8 mouse cellular contexts compared by ENCODE assay signal in genomic region chr2:167505127-167505526, GRCm38 (mm10). TPM values are rescaled to one million over a fixed set of nuclear protein-coding genes. Genes with fewer than 3 reads are reported as not detected.
A peak's percentile ranks its signal among the peaks of the same experiment; 100 is the strongest.
DNase-seq lines count a peak whose midpoint lies in the region; ATAC-seq and TF ChIP-seq lines count a peak whose summit lies in the region.

No protein-coding gene starts in this region.

- H3K4me2 ChIP-seq in hindbrain, embryonic 14.5 days (replicated peaks), result peak overlapping the region; percentile 71
- peak overlapping the region; percentile 92; the same call in 1 of the 2 replicates for H3K4me2 ChIP-seq in stomach, embryonic 15.5 days
- no peak overlapping the region; the same call in 1 of the 2 replicates for H3K4me2 ChIP-seq in kidney, embryonic 16.5 days (replicated peaks; ENCODE audit: low read depth, low read length)

- TF ChIP-seq POLR2A in heart, adult 2 months (IDR thresholded peaks at IDR 0.05; ENCODE audit: insufficient read depth, low read depth, low read length), result no peak

- DNase-seq in heart, adult 2 months, result no peak
- no peak for DNase-seq in heart, adult 18-20 months
- DNase-seq in T-cell, adult 2 months (ENCODE audit: low spot score), result peak; percentile 77
- DNase-seq in hindbrain, embryonic 14.5 days (ENCODE audit: low spot score), result no peak
- peak; percentile 68 for DNase-seq in lung, postnatal 10 days
- DNase-seq in left cerebral cortex, adult 9 months (ENCODE audit: low spot score in 2 of 2), result no peak

- H3K4me3 ChIP-seq in heart, adult 2 months, result peak overlapping the region; percentile 26
- 0 out of 2 replicates have a peak overlapping the region, but pooled peaks have one; percentile 99 for H3K4me3 ChIP-seq in hindbrain, embryonic 14.5 days (replicated peaks; ENCODE audit: low read length)
- H3K4me3 ChIP-seq in stomach, embryonic 15.5 days (replicated peaks), result peak overlapping the region; percentile 98
- H3K4me3 ChIP-seq in kidney, embryonic 16.5 days (ENCODE audit: low read length), result no peak overlapping the region

- no peak for ATAC-seq in hindbrain, embryonic 14.5 days (ENCODE audit: low FRiP score)
- no peak for ATAC-seq in stomach, embryonic 15.5 days (ENCODE audit: insufficient read depth, low FRiP score, low read depth)
- ATAC-seq in kidney, embryonic 16.5 days (ENCODE audit: low FRiP score, low TSS enrichment), result no peak

- TF ChIP-seq CTCF in heart, adult 2 months (IDR thresholded peaks at IDR 0.05), result no peak

- peak overlapping the region; percentile 86 for H3K27ac ChIP-seq in heart, adult 2 months
- H3K27ac ChIP-seq in hindbrain, embryonic 14.5 days, result no peak overlapping the region
- 0 out of 2 replicates have a peak overlapping the region, but pooled peaks have one; percentile 16 for H3K27ac ChIP-seq in stomach, embryonic 15.5 days
- H3K27ac ChIP-seq in kidney, embryonic 16.5 days (ENCODE audit: low read length), result no peak overlapping the region

- no peak for TF ChIP-seq EP300 in heart, adult 2 months (IDR thresholded peaks at IDR 0.05; ENCODE audit: insufficient read depth, low read depth, low read length)

- H3K36me3 ChIP-seq in heart, adult 2 months (ENCODE audit: control insufficient read depth, insufficient read depth, low read length), result peaks cover 11% of the 10 kb centered on the region
- H3K36me3 ChIP-seq in hindbrain, embryonic 14.5 days (replicated peaks; ENCODE audit: control insufficient read depth, insufficient read depth), result peaks cover 32% of the 10 kb centered on the region
- peaks cover 24% of the 10 kb centered on the region for H3K36me3 ChIP-seq in stomach, embryonic 15.5 days
- peaks cover 29% of the 10 kb centered on the region for H3K36me3 ChIP-seq in kidney, embryonic 16.5 days (ENCODE audit: insufficient read depth, low read length)

- intact Hi-C loops in heart, adult 2 months (cut with DNase I), result no loop called here

- H3K27me3 ChIP-seq in heart, adult 2 months (ENCODE audit: control insufficient read depth, insufficient read depth, low read length), result no peaks in the 10 kb centered on the region
- no peaks in the 10 kb centered on the region for H3K27me3 ChIP-seq in hindbrain, embryonic 14.5 days (ENCODE audit: control insufficient read depth, insufficient read depth, low read length)
- no peaks in the 10 kb centered on the region for H3K27me3 ChIP-seq in stomach, embryonic 15.5 days (replicated peaks)
- H3K27me3 ChIP-seq in kidney, embryonic 16.5 days (ENCODE audit: insufficient read depth, low read length), result no peaks in the 10 kb centered on the region

- peaks cover 4% of the 10 kb centered on the region; the same call in 1 of the 2 replicates for H3K79me2 ChIP-seq in heart, adult 2 months (replicated peaks; ENCODE audit: control insufficient read depth, insufficient read depth, low read length)

- 40% methylated on average over 3 of the region's 3 CpGs for WGBS in heart, adult 2 months
- WGBS in hindbrain, embryonic 14.5 days, result 84% methylated on average over 3 of the region's 3 CpGs
- WGBS in stomach, embryonic 15.5 days, result 63% methylated on average over 3 of the region's 3 CpGs
- 73% methylated on average over 3 of the region's 3 CpGs for WGBS in kidney, embryonic 16.5 days

- H3K9me3 ChIP-seq in hindbrain, embryonic 14.5 days (ENCODE audit: control insufficient read depth, low read length), result no peaks in the 10 kb centered on the region
- no peaks in the 10 kb centered on the region for H3K9me3 ChIP-seq in stomach, embryonic 15.5 days
- H3K9me3 ChIP-seq in kidney, embryonic 16.5 days (ENCODE audit: low read length), result no peaks in the 10 kb centered on the region

- peak overlapping the region; percentile 26; the same call in 1 of the 2 replicates for H3K9ac ChIP-seq in heart, adult 2 months (ENCODE audit: low read depth, low read length)
- peak overlapping the region; percentile 30; the same call in 1 of the 2 replicates for H3K9ac ChIP-seq in hindbrain, embryonic 14.5 days
- H3K9ac ChIP-seq in stomach, embryonic 15.5 days, result no peak overlapping the region
- no peak overlapping the region for H3K9ac ChIP-seq in kidney, embryonic 16.5 days (replicated peaks; ENCODE audit: low read length)

- H3K4me1 ChIP-seq in heart, adult 2 months (ENCODE audit: control insufficient read depth, insufficient read depth, low read length), result peaks cover 10% of the 10 kb centered on the region
- peaks cover 25% of the 10 kb centered on the region for H3K4me1 ChIP-seq in hindbrain, embryonic 14.5 days (replicated peaks; ENCODE audit: control insufficient read depth, insufficient read depth, low read length)
- H3K4me1 ChIP-seq in stomach, embryonic 15.5 days, result peaks cover 20% of the 10 kb centered on the region
- peaks cover 27% of the 10 kb centered on the region for H3K4me1 ChIP-seq in kidney, embryonic 16.5 days (ENCODE audit: insufficient read depth, low read length)

RNA-seq across cellular contexts. Expression of gene Spata2, which starts 12.4 kb away (rescaled TPM):
- 10 to 100 TPM; 15.4 to 15.6 TPM for total RNA-seq in heart, adult 2 months (2021)
- polyA plus RNA-seq in heart, adult 2 months (2012; rRNA removed), result 15.5 and 19.7 TPM in 2 replicates
- 10 to 100 TPM; 13.1 to 16.4 TPM for total RNA-seq in heart, adult 18-20 months (2021)
- polyA plus RNA-seq in hindbrain, embryonic 14.5 days (2014; fragmentation: Nextera tagmentation; extraction: Ambion mirVana), result 27.3 and 29.6 TPM in 2 replicates
- 11.2 and 13.2 TPM in 2 replicates for polyA plus RNA-seq in stomach, embryonic 15.5 days (2015; fragmentation: Nextera tagmentation; extraction: Ambion mirVana)
- 18.3 and 21.2 TPM in 2 replicates for polyA plus RNA-seq in kidney, embryonic 16.5 days (2015; fragmentation: Nextera tagmentation; extraction: Ambion mirVana)

RNA-seq across cellular contexts. Expression of gene Rnf114, which starts 12.7 kb away (rescaled TPM):
- total RNA-seq in heart, adult 2 months (2021), result 10 to 100 TPM; 60.4 to 76.7 TPM
- polyA plus RNA-seq in heart, adult 2 months (2012; rRNA removed), result 96.3 and 128 TPM in 2 replicates
- 10 to 100 TPM; 72.0 to 72.3 TPM for total RNA-seq in heart, adult 18-20 months (2021)
- polyA plus RNA-seq in hindbrain, embryonic 14.5 days (2014; fragmentation: Nextera tagmentation; extraction: Ambion mirVana), result 110 and 115 TPM in 2 replicates
- polyA plus RNA-seq in stomach, embryonic 15.5 days (2015; fragmentation: Nextera tagmentation; extraction: Ambion mirVana), result 66.5 and 71.9 TPM in 2 replicates
- 104 and 108 TPM in 2 replicates for polyA plus RNA-seq in kidney, embryonic 16.5 days (2015; fragmentation: Nextera tagmentation; extraction: Ambion mirVana)

RNA-seq across cellular contexts. Expression of gene Snai1, which starts 32.9 kb away (rescaled TPM):
- 1 to 10 TPM; 1.6 to 2.0 TPM for total RNA-seq in heart, adult 2 months (2021)
- 6.5 and 10.5 TPM in 2 replicates for polyA plus RNA-seq in heart, adult 2 months (2012; rRNA removed)
- 1 to 10 TPM; 1.2 to 2.1 TPM for total RNA-seq in heart, adult 18-20 months (2021)
- polyA plus RNA-seq in hindbrain, embryonic 14.5 days (2014; fragmentation: Nextera tagmentation; extraction: Ambion mirVana), result 5.5 and 7.5 TPM in 2 replicates
- 13.6 and 16.0 TPM in 2 replicates for polyA plus RNA-seq in stomach, embryonic 15.5 days (2015; fragmentation: Nextera tagmentation; extraction: Ambion mirVana)
- 40.8 and 49.3 TPM in 2 replicates for polyA plus RNA-seq in kidney, embryonic 16.5 days (2015; fragmentation: Nextera tagmentation; extraction: Ambion mirVana)

Comparison
In these comparisons a context has a peak if more than half of its experiments do, and no peak if none do; other contexts are left out.
1. DNase-seq: peak in T-cell, adult 2 months (single experiment) and lung, postnatal 10 days (single experiment); none in heart, adult 2 months (0 of 2), heart, adult 18-20 months (0 of 2), hindbrain, embryonic 14.5 days (single experiment) and left cerebral cortex, adult 9 months (0 of 2).
2. H3K27ac ChIP-seq: peak in heart, adult 2 months (single experiment) and stomach, embryonic 15.5 days (single experiment); none in hindbrain, embryonic 14.5 days (single experiment) and kidney, embryonic 16.5 days (single experiment).
3. H3K9ac ChIP-seq: peak in heart, adult 2 months (single experiment) and hindbrain, embryonic 14.5 days (single experiment); none in stomach, embryonic 15.5 days (single experiment) and kidney, embryonic 16.5 days (single experiment).